Mouse (Mus musculus): ENCODE measurements around the gene Taok1.

The Taok1 gene

GRCm38 (mm10) chr11:77492311-77492871, 115.2 kb downstream of the Taok1 start:
- DNase-seq (ENCODE audit: low spot score) = no peak

GRCm38 (mm10) chr11:77491502-77492291, 115.9 kb downstream of the Taok1 start:
- peak; percentile 71 for DNase-seq (ENCODE audit: low spot score)

GRCm38 (mm10) chr11:77491123-77491501, 116.5 kb downstream of the Taok1 start:
- DNase-seq (ENCODE audit: low spot score) = peak; percentile 96

- DNase-seq (ENCODE audit: low spot score) = no peak
Observed at GRCm38 (mm10) chr11:77490451-77490850, 117.2 kb downstream of the Taok1 start.

- DNase-seq (ENCODE audit: low spot score) = peak; percentile 82
Observed at GRCm38 (mm10) chr11:77489591-77490235, 117.9 kb downstream of the Taok1 start, which contains the start of gene Ankrd13b. Gene Ankrd13b (minus strand): TSS chr11:77489678.

GRCm38 (mm10) chr11:77488771-77489581, 118.6 kb downstream of the Taok1 start:
- no peak for DNase-seq (ENCODE audit: low spot score)

GRCm38 (mm10) chr11:77486798-77487197, 120.8 kb downstream of the Taok1 start:
- no peak for DNase-seq (ENCODE audit: low spot score)

- no peak for DNase-seq (ENCODE audit: low spot score)
Observed at GRCm38 (mm10) chr11:77485229-77485628, 122.4 kb downstream of the Taok1 start.

- DNase-seq (ENCODE audit: low spot score) = no peak
Observed at GRCm38 (mm10) chr11:77483510-77484255, 123.9 kb downstream of the Taok1 start.

GRCm38 (mm10) chr11:77483043-77483442, 124.6 kb downstream of the Taok1 start:
- no peak for DNase-seq (ENCODE audit: low spot score)

Measured in testis, postnatal 10 days (tissue).